Mouse (Mus musculus) spleen, adult 12 weeks (tissue): Measurements from ENCODE around the gene Rcl1.

ENCODE experiments used
- DNase-seq: peaks from one replicate; pipeline ENCODE4 v3.0.0; 2022; ENCODE audit warnings: low spot score

Rcl1 gene

GRCm38 (mm10) chr19:29151443-29151842 is 50.3 kb downstream of the Rcl1 start:
- DNase-seq: no peak

- DNase-seq: no peak
Observed at GRCm38 (mm10) chr19:29155552-29155951, 54.4 kb downstream of the Rcl1 start.

- DNase-seq: no peak
Observed at GRCm38 (mm10) chr19:29156417-29156816, 55.2 kb downstream of the Rcl1 start.

GRCm38 (mm10) chr19:29157678-29158466 is 56.7 kb downstream of the Rcl1 start:
- no peak for DNase-seq

- no peak for DNase-seq
Observed at GRCm38 (mm10) chr19:29158486-29158885, 57.3 kb downstream of the Rcl1 start.

GRCm38 (mm10) chr19:29163817-29164527 is 62.8 kb downstream of the Rcl1 start:
- DNase-seq: no peak

GRCm38 (mm10) chr19:29164528-29165166 is 63.5 kb downstream of the Rcl1 start:
- no peak for DNase-seq

GRCm38 (mm10) chr19:29167938-29168337 is 66.8 kb downstream of the Rcl1 start:
- DNase-seq: no peak

- no peak for DNase-seq
Observed at GRCm38 (mm10) chr19:29180336-29180735, 79.2 kb downstream of the Rcl1 start.

GRCm38 (mm10) chr19:29182166-29182565 is 81.0 kb downstream of the Rcl1 start:
- DNase-seq: no peak

GRCm38 (mm10) chr19:29185122-29185521 is 83.9 kb downstream of the Rcl1 start:
- DNase-seq: no peak

- DNase-seq: no peak
Observed at GRCm38 (mm10) chr19:29185552-29186232, 84.5 kb downstream of the Rcl1 start.

- DNase-seq: no peak
Observed at GRCm38 (mm10) chr19:29188879-29189278, 87.7 kb downstream of the Rcl1 start.
